Mouse (Mus musculus) lung, postnatal 0 days (tissue): Measurements from ENCODE around the gene Mmadhc.
A peak's percentile ranks its signal among the peaks of the same experiment; 100 is the strongest.

ENCODE experiments used
- CTCF ChIP-seq: IDR thresholded peaks from 2 replicates; pipeline ENCODE4 v1.5.1; 2016; ENCODE audit warnings: antibody characterized with exemption, mild to moderate bottlenecking
- EP300 ChIP-seq: IDR thresholded peaks from 2 replicates; pipeline ENCODE4 v1.6.1; 2016; ENCODE audit warnings: antibody characterized with exemption, mild to moderate bottlenecking, control low read depth

GRCm38 (mm10) chr2:50272165-50272564 is 24.4 kb downstream of the Mmadhc start:
- TF ChIP-seq CTCF (peak; percentile 72), EP300 (no peak)
